In the genomic region with DNA sequence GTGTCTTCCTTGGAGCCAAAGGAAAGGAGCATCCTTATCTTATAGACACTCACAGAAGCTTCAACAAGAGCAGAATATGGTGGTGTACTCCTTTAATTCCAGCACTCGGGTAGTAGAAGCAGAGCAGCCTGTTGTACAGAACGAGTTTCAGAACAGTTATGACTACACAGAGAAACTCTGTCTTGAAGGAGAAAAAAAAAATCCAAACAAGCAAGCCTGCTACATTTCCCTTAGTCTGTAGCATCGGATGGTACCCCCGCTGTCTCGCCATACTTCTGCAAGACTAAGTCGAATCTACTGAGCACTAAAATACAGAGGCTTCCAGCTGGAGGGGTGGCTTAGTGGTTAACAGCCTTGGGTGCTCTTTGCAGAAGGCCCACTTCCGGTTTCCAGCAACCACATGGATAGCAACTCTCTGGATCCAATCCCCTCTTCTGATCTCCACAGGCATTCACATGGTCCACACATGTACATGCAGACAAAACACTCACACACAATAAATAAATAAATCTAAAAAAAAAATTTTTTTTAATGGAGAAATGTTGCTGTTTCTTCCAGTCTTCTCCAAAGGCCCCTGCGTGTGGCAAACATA, we compare ENCODE assay signal across 19 mouse cellular contexts.
DNase-seq lines count a peak whose midpoint lies in the region; ATAC-seq lines count a peak whose summit lies in the region.
"Had no signal": no experiment of that assay in that cellular context is flagged by ENCODE, and none has a peak within 500 bp of the region (broad histone marks: within the 10 kb centered on the region; RNA-seq: fewer than 3 reads in every experiment).

No protein-coding gene starts in this region.

- no peak for ATAC-seq in CD4-positive, CD25-positive, alpha-beta regulatory T cell, adult 4 months
- ATAC-seq in erythroid progenitor cell, adult 5-6 weeks (replicated peaks; ENCODE audit: low FRiP score, poor library complexity, severe bottlenecking) = no peak
- ATAC-seq: forebrain, postnatal 0 days; hindbrain, postnatal 0 days had no signal

- DNase-seq in CD4-positive, CD25-positive, alpha-beta regulatory T cell, adult 2 months (ENCODE audit: low read depth, low spot score) = peak; percentile 29
- DNase-seq in thymus, postnatal 0 days (ENCODE audit: low spot score) = peak; percentile 22
- no peak for DNase-seq in thymus, postnatal 36 days
- peak; percentile 57 for DNase-seq in induced T-regulatory cell, adult 2 months (ENCODE audit: low read depth)
- DNase-seq in naive thymus-derived CD4-positive, alpha-beta T cell, adult 2 months (ENCODE audit: low read depth) = peak; percentile 28
- DNase-seq in kidney, postnatal 25 days = no peak
- DNase-seq: adrenal gland, adult 8-10 months; adrenal gland, postnatal 36 days; B cell, adult 2 months; cerebellum, adult 2 months; cerebellum, postnatal 14 days; forebrain, postnatal 0 days; gastrocnemius, adult 2 months; gastrocnemius, postnatal 25 days; heart, adult 18-20 months; heart, postnatal 14 days had no signal

Comparison
In these comparisons a context has a peak if more than half of its experiments do, and no peak if none do; other contexts are left out.
1. DNase-seq: peak in CD4-positive, CD25-positive, alpha-beta regulatory T cell, adult 2 months (single experiment), thymus, postnatal 0 days (single experiment), induced T-regulatory cell, adult 2 months (single experiment) and naive thymus-derived CD4-positive, alpha-beta T cell, adult 2 months (single experiment); none in thymus, postnatal 36 days (0 of 2) and kidney, postnatal 25 days (0 of 2).